Mouse (Mus musculus) adrenal gland, postnatal 4 days (tissue): ENCODE results near the gene Tmem167. TPM values are rescaled to one million over a fixed set of nuclear protein-coding genes. Genes with fewer than 3 reads are reported as not detected.
"Not testable (repeated sequence)": the region's sequence is repeated elsewhere in the genome, so short reads cannot be mapped to it uniquely, and the experiment has no call there.

ENCODE experiments used
- DNase-seq, 2 experiments: peaks; one replicate each; pipeline ENCODE4 v3.0.0; 2021 to 2022; ENCODE audit warnings: low spot score in 2 of 2, mixed read lengths in 2 of 2
- long read RNA-seq, 2 experiments: library from polyadenylated mRNA; stranded (forward); transcript quantifications; one replicate each; pipeline ENCODE4 v2.0.0; 2021
- total RNA-seq, 2 experiments: library from RNA; stranded (reverse); gene quantifications; 2 replicates each; pipeline ENCODE4 v1.2.3; 2021

The Tmem167 gene
- total RNA-seq: 10 to 100 TPM; 20.5 to 23.8 TPM
- long read RNA-seq, experiment 1, full-length matches to known transcripts: 65 of 72 reads
- long read RNA-seq, experiment 1, partial matches to known transcripts: 5 of 72 reads
- long read RNA-seq, experiment 1, other reads (novel, unspliced or antisense): 2 of 72 reads
- long read RNA-seq, experiment 2, full-length matches to known transcripts: 85 of 105 reads
- long read RNA-seq, experiment 2, partial matches to known transcripts: 2 of 105 reads
- long read RNA-seq, experiment 2, other reads (novel, unspliced or antisense): 18 of 105 reads

DNA sequence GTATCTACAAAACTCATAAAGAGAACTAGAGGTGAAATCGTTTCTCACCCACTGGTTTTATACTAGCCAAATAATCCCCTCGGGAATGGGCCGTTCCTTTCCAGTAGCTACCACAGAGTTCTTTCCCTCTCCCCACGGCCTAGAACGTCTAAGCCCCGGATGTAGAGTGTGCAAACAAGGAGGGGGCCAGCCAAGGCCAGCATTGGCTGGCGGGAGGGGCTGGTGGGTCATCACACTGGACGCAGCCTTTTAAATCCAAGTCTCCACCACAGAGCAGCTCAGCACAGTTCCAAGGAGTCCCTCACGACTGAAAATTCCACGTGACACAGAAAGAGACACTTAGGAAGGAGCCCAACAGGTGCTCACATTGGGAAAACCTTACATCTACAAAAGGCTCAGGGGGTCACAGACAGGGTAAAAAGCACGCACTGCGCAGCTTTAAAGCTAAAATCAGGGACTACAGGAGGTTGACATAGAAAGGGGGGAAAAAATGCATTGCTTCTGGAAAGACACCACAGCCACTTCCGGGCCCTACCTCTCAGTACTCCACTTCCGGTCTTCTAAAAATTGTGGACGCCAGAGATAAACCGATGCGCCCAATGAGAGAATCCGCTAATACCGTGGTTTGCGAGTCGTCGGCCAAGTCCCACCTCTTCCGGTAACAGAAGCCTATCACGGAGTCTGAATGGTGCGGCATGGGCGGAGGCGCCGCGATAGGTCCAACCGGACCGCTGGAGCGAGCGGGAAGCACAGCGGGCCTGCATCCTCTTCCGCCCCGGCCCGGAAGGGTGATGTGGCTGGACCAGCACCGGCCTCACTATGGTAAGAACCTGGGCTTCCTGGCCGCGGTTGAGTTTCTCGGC lies at the start of gene Tmem167, which contains the start of gene Xrcc4:
Gene Tmem167, plus strand, starts transcription at position 162 of the 863 bp plus-strand sequence.
Gene Xrcc4, minus strand, starts transcription at position 647 of the 863 bp plus-strand sequence.
- peak; percentile 87 to 90 for DNase-seq

- no peak for DNase-seq
Measured at GRCm38 (mm10) chr13:90039613-90040012, 49.3 kb upstream of the Tmem167 start.

DNA sequence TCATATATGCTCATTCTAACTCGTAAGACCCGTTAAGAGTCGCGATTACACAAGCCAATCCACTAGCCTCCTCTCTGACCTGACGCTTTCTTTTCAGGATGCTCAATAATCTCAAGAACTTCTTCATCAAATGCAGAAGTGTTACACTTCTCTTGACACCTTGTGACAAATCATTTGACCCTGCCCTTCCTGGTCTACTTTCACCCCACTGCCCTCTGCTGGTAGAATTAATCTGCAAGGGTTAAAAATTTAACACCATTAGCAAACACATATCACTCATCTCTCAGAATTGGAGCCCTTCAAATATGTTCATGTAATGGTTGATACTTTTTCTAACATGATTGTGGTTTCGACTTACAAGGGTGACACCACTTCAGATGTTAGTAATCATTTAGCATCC lies 37.2 kb upstream of the Tmem167 start:
- no peak for DNase-seq

GRCm38 (mm10) chr13:90052408-90052807 lies 36.5 kb upstream of the Tmem167 start:
- DNase-seq: no peak

- DNase-seq: no peak
Measured at GRCm38 (mm10) chr13:90061877-90062276, 27.0 kb upstream of the Tmem167 start.

GRCm38 (mm10) chr13:90089825-90090183 lies 881 bp downstream of the Tmem167 start:
- no peak for DNase-seq

DNA sequence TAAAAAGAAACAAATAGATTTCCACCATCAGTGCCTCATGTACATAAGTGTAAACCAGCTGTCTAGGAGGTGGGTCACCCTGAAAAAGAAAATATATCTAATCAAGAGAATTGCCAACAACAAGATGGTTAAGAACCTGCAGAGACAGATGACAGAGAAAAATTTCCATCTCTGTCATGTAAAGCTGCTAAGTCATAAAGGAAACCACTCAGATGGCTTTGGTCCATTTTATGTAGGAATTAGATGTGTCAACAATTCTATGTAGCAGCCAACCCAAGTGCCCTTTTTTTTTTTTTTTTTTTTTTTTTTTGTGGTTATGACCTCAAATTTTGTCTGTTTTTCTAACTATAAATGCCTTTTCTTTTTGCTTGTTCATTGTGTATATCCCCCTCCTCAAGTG lies 12.6 kb downstream of the Tmem167 start:
- DNase-seq: no peak

DNA sequence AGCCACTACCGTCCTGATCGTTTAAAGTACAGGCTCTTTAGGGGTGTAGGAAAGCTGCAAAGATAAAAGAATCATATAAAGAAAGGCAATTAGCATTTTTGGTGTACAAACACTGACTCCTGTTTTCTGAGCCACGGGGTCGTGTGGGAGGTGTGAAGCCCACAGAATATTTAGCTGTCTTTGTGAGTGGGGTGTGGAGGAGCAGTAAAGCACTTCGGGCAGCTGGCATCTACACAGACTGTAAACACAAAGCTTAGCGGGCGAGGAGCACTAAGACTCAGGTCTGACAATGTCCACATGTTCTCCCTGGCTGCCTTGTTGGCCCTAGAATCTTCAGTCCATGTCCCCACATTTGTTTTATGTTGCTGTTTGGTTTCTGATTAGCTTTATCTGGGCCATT lies 17.2 kb downstream of the Tmem167 start:
- no peak for DNase-seq

DNA sequence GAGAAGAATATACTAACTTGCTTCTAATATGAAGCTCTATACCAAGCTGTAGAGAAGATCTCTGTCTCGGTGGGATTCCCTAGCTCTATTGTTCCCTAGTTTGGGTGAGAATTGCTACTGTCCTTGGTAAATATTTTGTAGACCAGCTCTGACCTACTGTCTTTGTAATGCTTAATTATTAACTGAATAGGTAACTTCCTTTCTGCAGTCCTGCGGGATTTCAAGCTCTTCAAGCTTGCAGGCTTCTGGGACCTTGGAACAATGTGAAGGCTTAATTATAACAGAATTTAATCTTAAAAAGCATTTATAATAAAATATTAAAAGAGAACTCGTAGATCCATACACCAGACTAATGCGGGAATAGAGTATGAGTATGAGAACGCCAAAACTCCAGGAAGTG lies 19.8 kb downstream of the Tmem167 start:
- DNase-seq: not testable (repeated sequence)

DNA sequence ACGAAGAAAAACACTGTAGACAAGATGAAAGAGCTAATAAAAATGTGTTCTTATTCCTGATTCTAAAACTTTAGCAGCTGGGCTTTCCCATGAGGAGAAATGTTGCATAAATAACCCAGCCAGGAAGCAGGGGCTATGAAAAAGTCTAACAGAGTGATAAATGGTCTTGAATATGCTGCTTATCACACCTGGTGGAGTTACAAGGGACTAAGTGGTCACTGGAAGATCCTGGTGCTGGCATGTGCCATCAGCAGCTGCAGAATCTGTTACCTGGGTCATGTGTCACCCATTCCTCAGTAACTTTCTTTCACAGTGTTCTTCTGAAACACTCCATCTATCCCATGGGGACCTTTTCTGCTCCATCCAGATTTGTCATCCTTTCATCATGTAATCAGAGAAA lies 22.8 kb downstream of the Tmem167 start:
- DNase-seq: no peak

GRCm38 (mm10) chr13:90136156-90136910 lies 47.4 kb downstream of the Tmem167 start:
- no peak for DNase-seq

GRCm38 (mm10) chr13:90141681-90142080 lies 52.8 kb downstream of the Tmem167 start:
- no peak for DNase-seq

DNA sequence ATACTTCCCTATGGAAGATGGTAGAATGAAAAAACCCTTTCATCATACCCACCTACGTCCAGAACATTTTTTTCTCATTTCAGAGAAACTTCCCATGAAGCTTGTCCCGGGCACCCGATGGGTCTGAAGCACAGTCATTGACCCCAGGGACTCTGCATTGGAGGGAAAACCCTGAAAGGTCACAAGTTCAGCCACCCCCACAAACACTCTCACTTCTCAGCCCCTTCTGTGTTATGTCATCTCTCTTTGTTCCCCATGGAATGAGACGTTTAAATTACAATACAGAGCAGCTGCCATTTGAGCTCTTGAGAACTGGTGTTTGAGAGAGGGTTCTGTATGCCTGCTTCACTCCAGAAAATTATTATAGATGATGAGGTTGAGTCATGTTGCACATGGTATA lies 54.3 kb downstream of the Tmem167 start:
- no peak for DNase-seq

DNA sequence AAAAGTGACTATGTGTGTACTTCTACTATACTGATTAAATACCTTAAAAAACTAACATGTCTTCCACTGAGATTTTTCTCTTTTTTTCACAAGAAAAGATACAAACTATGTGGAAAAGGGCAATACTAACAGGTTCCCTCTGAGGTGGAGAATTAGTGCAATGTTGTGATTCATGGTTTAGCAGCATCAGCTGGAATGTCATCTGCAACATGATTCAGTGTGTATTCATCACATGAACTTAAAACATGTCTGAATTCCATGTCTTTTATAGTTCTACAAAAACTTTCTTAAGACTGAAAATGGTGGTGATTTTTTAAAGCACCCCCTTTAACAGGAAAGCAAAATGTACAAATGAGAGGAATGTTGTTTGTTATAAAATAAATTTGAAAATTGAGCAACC lies 63.0 kb downstream of the Tmem167 start:
- no peak for DNase-seq

- no peak for DNase-seq
Measured at GRCm38 (mm10) chr13:90152536-90153273, 63.8 kb downstream of the Tmem167 start.

DNA sequence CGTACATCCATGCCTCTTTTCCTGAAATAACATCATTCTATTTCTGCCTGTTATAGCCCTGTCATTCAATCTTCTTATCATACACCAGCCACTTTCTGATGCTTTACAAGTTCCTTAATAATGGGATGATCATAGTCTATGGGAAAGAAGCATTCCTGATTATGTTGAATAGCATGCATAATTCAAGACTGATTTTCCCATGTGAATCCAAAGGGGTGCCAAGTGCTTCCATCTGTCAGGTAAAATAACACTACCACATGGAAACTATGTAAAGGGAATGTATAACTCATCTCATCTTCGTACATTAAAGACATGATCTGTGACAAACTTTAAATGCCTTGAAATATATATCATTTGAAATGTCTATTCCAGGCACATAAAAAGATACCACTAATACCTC lies 75.2 kb downstream of the Tmem167 start:
- no peak for DNase-seq

DNA sequence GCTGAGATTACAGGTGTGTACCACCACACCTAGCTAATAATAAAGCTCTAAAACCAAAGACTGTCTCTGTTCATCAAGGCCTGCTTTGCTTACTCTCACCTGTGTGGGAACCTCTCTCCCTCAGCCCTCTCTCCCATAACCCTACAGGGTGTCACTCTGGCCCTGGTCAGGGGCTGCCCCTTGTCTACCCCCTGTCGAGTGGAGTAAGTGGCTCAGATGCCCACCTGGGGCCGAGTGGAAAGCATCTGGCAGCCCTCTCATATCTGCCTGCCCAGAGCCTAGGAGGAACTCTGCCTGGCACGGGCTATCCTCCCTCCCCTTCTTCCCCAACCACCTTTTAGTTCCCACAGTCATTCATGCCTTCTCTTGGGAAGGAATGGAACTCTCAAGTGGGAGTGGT lies 78.1 kb downstream of the Tmem167 start:
- no peak for DNase-seq

DNA sequence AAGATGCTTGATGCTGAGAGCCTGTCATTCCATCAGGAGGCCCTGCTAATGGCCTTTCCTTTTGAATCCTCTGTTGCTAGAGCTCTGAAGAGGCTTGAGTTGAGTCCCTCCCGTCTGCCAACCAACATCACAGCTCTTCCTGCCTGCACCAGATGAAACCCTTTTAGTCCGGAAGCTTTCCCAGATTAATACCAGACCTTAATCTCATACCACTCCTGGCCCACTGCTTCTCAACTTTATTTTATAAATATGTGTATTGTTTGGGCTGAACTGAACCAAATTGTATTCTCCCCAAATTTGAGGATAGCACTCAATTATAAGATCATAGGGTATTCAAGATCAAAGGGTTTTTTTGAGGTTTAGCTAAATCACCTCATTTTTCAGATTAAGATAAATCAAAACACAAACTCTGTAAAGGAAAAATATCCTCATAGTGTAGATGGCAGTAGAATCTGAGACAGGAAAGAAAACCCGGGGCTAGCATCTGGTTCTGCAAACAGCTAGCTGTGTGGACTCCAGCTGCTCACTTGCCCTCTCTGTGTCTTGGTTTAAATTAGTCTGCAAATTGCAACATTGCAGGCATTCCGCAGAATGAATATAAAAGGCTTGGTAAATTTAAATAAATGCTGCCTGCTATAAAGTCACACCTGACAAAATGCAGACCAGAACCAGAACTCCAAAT lies 81.3 kb downstream of the Tmem167 start:
- no peak for DNase-seq

- no peak for DNase-seq
Measured at GRCm38 (mm10) chr13:90170782-90171179, 81.9 kb downstream of the Tmem167 start.

DNA sequence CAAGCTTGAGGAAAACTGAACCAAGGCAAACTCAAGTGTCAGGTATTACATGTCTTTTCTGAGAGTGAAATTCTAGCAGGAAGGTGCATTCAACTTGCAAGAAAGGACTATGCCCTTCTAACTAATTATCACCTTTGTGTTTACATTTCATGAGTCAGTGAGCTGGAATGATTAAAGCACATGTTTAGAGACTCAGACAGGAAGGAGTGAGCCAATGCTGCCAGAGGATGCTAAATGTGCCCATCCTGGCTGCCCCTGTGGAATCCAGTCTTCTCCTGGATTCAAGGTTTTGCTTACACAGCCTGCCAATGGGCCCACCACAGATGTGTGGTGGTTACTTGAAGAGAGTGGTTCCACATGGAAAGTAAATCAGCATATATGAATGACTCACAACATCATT lies 82.5 kb downstream of the Tmem167 start:
- no peak for DNase-seq
